Mouse (Mus musculus) midbrain, embryonic 14.5 days (tissue): Measurements from ENCODE around the gene Ddit4l. TPM values are rescaled to one million over a fixed set of nuclear protein-coding genes. Genes with fewer than 3 reads are reported as not detected.
"Not testable (repeated sequence)": the region's sequence is repeated elsewhere in the genome, so short reads cannot be mapped to it uniquely, and the experiment has no call there.

Experiments
- ATAC-seq: fragments of 200-750 bp; cut with Nextera tagmentation; 2 replicates; pipeline ENCODE4 v1.8.0; 2017; ENCODE audit warnings: moderate number of reproducible peaks, moderate library complexity; ENCODE audit not compliant: low FRiP score, low TSS enrichment
- DNase-seq: peaks from one replicate; pipeline ENCODE4 v3.0.0-alpha.2; 2015
- H3K27ac ChIP-seq: fragments of 300-500 bp; sonication (generic); replicated peaks from 2 replicates; pipeline ENCODE4 v1.5.1; 2014; ENCODE audit warnings: mild to moderate bottlenecking, low read depth, low read length, moderate library complexity
- H3K27me3 ChIP-seq: fragments of 300-500 bp; sonication (generic); 2 replicates; pipeline ENCODE4 v1.6.1; 2014; ENCODE audit warnings: low read length, control low read depth, mixed read lengths; ENCODE audit not compliant: control insufficient read depth, insufficient read depth
- H3K36me3 ChIP-seq: fragments of 300-500 bp; sonication (generic); 2 replicates; pipeline ENCODE4 v1.6.1; 2014; ENCODE audit warnings: low read length, control low read depth; ENCODE audit not compliant: control insufficient read depth, insufficient read depth
- H3K4me1 ChIP-seq: fragments of 300-500 bp; sonication (generic); 2 replicates; pipeline ENCODE4 v1.6.1; 2014; ENCODE audit warnings: mild to moderate bottlenecking, antibody characterized with exemption, low read length, control low read depth; ENCODE audit not compliant: control insufficient read depth, insufficient read depth
- H3K4me2 ChIP-seq: fragments of 300-500 bp; sonication (generic); 2 replicates; pipeline ENCODE4 v1.6.1; 2014; ENCODE audit warnings: mild to moderate bottlenecking, low read length, moderate library complexity
- H3K4me3 ChIP-seq: fragments of 300-500 bp; sonication (generic); replicated peaks from 2 replicates; pipeline ENCODE4 v1.5.1; 2014; ENCODE audit warnings: low read depth, low read length
- H3K9ac ChIP-seq: fragments of 300-500 bp; sonication (generic); replicated peaks from 2 replicates; pipeline ENCODE4 v1.6.1; 2014; ENCODE audit warnings: mild to moderate bottlenecking, low read length, moderate library complexity
- H3K9me3 ChIP-seq: fragments of 300-500 bp; sonication (generic); 2 replicates; pipeline ENCODE4 v1.6.1; 2016; ENCODE audit warnings: low read length, control low read depth, mixed read lengths; ENCODE audit not compliant: control insufficient read depth
- WGBS: fragments of 180-500 bp; shearing (Covaris S2); extraction: QIAGEN DNeasy Blood & Tissue Kit; methylation state at CpG from one replicate; pipeline ENCODE4 v1.1.7; 2014; 5-methylcytosine and 5-hydroxymethylcytosine counted together
- polyA plus RNA-seq: library from polyadenylated mRNA; unstranded; fragments of >200 nt; fragmentation: Nextera tagmentation; extraction: Ambion mirVana; gene quantifications from 2 replicates; pipeline ENCODE4 v1.2.1, GENCODE M21; 2014

Ddit4l gene
- 3.2 and 6.5 TPM in 2 replicates for polyA plus RNA-seq

GRCm38 (mm10) chr3:137621312-137621711 lies at the start of gene Ddit4l:
Ddit4l (plus strand) TSS chr3:137621612.
- not testable (repeated sequence) for DNase-seq, H3K9ac ChIP-seq, H3K4me3 ChIP-seq, H3K9me3 ChIP-seq, H3K36me3 ChIP-seq, ATAC-seq, H3K27me3 ChIP-seq, H3K27ac ChIP-seq, H3K4me2 ChIP-seq
- peaks cover 11% of the 10 kb centered on the region; the same call in 1 of the 2 replicates for H3K4me1 ChIP-seq
- WGBS: 97% methylated on average over 3 of the region's 3 CpGs

- Histone ChIP-seq H3K27me3 (no peaks in the 10 kb centered on the region), H3K4me1 (no peaks in the 10 kb centered on the region), H3K9ac (no peak overlapping the region), H3K9me3 (no peaks in the 10 kb centered on the region), H3K36me3 (no peaks in the 10 kb centered on the region), H3K27ac (no peak overlapping the region), H3K4me3 (no peak overlapping the region), H3K4me2 (no peak overlapping the region)
- no peak for DNase-seq
- ATAC-seq: no peak
- 80% methylated on average over 4 of the region's 4 CpGs for WGBS
Measured at GRCm38 (mm10) chr3:137576146-137576545, 45.3 kb upstream of the Ddit4l start.

- no peaks in the 10 kb centered on the region for H3K27me3 ChIP-seq
- no peak overlapping the region for H3K9ac ChIP-seq
- no peaks in the 10 kb centered on the region for H3K36me3 ChIP-seq
- DNase-seq: no peak
- no peaks in the 10 kb centered on the region for H3K4me1 ChIP-seq
- H3K27ac ChIP-seq: no peak overlapping the region
- WGBS: 88% methylated on average over 5 of the region's 5 CpGs
- ATAC-seq: no peak
- H3K4me3 ChIP-seq: no peak overlapping the region
- H3K9me3 ChIP-seq: no peaks in the 10 kb centered on the region
- H3K4me2 ChIP-seq: no peak overlapping the region
Measured at GRCm38 (mm10) chr3:137586376-137586969, 34.9 kb upstream of the Ddit4l start.

- Histone ChIP-seq H3K9me3 (no peaks in the 10 kb centered on the region), H3K4me3 (no peak overlapping the region), H3K27me3 (no peaks in the 10 kb centered on the region), H3K36me3 (no peaks in the 10 kb centered on the region), H3K4me1 (no peaks in the 10 kb centered on the region; the same call in 1 of the 2 replicates), H3K4me2 (no peak overlapping the region), H3K9ac (no peak overlapping the region), H3K27ac (no peak overlapping the region)
- 82% methylated on average over 4 of the region's 4 CpGs for WGBS
- ATAC-seq (no peak), DNase-seq (no peak)
Measured at GRCm38 (mm10) chr3:137589811-137590210, 31.6 kb upstream of the Ddit4l start.

GRCm38 (mm10) chr3:137594332-137594905 lies 27.0 kb upstream of the Ddit4l start:
- DNase-seq (peak; percentile 52), ATAC-seq (peak; percentile 58; the same call in 1 of the 2 replicates)
- no peak overlapping the region for H3K4me3 ChIP-seq
- H3K9me3 ChIP-seq: no peaks in the 10 kb centered on the region
- 24% methylated on average over 4 of the region's 4 CpGs for WGBS
- no peaks in the 10 kb centered on the region for H3K36me3 ChIP-seq
- no peaks in the 10 kb centered on the region; the same call in 1 of the 2 replicates for H3K4me1 ChIP-seq
- peak overlapping the region; percentile 66 for H3K27ac ChIP-seq
- H3K4me2 ChIP-seq: no peak overlapping the region
- H3K27me3 ChIP-seq: no peaks in the 10 kb centered on the region
- no peak overlapping the region for H3K9ac ChIP-seq

- ATAC-seq: no peak
- WGBS: 92% methylated on average over 1 of the region's 1 CpGs
Measured at GRCm38 (mm10) chr3:137608918-137609435, 12.4 kb upstream of the Ddit4l start.

GRCm38 (mm10) chr3:137610457-137611109 lies 10.8 kb upstream of the Ddit4l start:
- WGBS: 96% methylated on average over 6 of the region's 6 CpGs
- Histone ChIP-seq H3K4me3 (no peak overlapping the region), H3K4me1 (no peaks in the 10 kb centered on the region), H3K36me3 (no peaks in the 10 kb centered on the region), H3K27ac (no peak overlapping the region), H3K4me2 (no peak overlapping the region), H3K27me3 (no peaks in the 10 kb centered on the region), H3K9me3 (no peaks in the 10 kb centered on the region), H3K9ac (no peak overlapping the region)
- ATAC-seq (no peak), DNase-seq (no peak)

More at GRCm38 (mm10) chr3:137608918-137609435, 12.4 kb upstream of the Ddit4l start:
- H3K9ac ChIP-seq: no peak overlapping the region
- no peaks in the 10 kb centered on the region for H3K9me3 ChIP-seq
- no peak for DNase-seq
- H3K4me2 ChIP-seq: no peak overlapping the region
- no peaks in the 10 kb centered on the region for H3K4me1 ChIP-seq
- no peak overlapping the region for H3K27ac ChIP-seq
- H3K27me3 ChIP-seq: no peaks in the 10 kb centered on the region
- H3K36me3 ChIP-seq: no peaks in the 10 kb centered on the region
- H3K4me3 ChIP-seq: no peak overlapping the region

GRCm38 (mm10) chr3:137611110-137611857 lies 10.1 kb upstream of the Ddit4l start:
- no peaks in the 10 kb centered on the region for H3K9me3 ChIP-seq
- no peak overlapping the region for H3K9ac ChIP-seq
- ATAC-seq (no peak), DNase-seq (no peak)
- WGBS: 72% methylated on average over 4 of the region's 4 CpGs
- H3K27me3 ChIP-seq: no peaks in the 10 kb centered on the region
- no peaks in the 10 kb centered on the region for H3K36me3 ChIP-seq
- no peaks in the 10 kb centered on the region for H3K4me1 ChIP-seq
- H3K4me3 ChIP-seq: no peak overlapping the region
- no peak overlapping the region for H3K27ac ChIP-seq
- no peak overlapping the region for H3K4me2 ChIP-seq
